Mouse (Mus musculus): ENCODE results near the gene Kifc3. TPM values are rescaled to one million over a fixed set of nuclear protein-coding genes. Genes with fewer than 3 reads are reported as not detected.

The Kifc3 gene
- polyA plus RNA-seq, 1 experiment, result 31.1 TPM

- TF ChIP-seq CTCF (IDR thresholded peaks at IDR 0.05; ENCODE audit: borderline replicate concordance, extremely low read depth, insufficient read depth, insufficient read length) (no peak), POLR2A (IDR thresholded peaks at IDR 0.05; ENCODE audit: borderline replicate concordance, extremely low read depth, insufficient read depth, insufficient read length, poor library complexity, severe bottlenecking) (no peak)
- no peak for DNase-seq (ENCODE audit: low read depth)
Measured at GRCm38 (mm10) chr8:95059812-95060533, 142.6 kb downstream of the Kifc3 start.

- TF ChIP-seq POLR2A (IDR thresholded peaks at IDR 0.05; ENCODE audit: borderline replicate concordance, extremely low read depth, insufficient read depth, insufficient read length, poor library complexity, severe bottlenecking), result no peak
- DNase-seq (ENCODE audit: low read depth), result no peak
Measured at GRCm38 (mm10) chr8:95058661-95059060, 144.0 kb downstream of the Kifc3 start.

GRCm38 (mm10) chr8:95056414-95056813, 146.2 kb downstream of the Kifc3 start:
- TF ChIP-seq CTCF (IDR thresholded peaks at IDR 0.05; ENCODE audit: borderline replicate concordance, extremely low read depth, insufficient read depth, insufficient read length) (no peak), POLR2A (IDR thresholded peaks at IDR 0.05; ENCODE audit: borderline replicate concordance, extremely low read depth, insufficient read depth, insufficient read length, poor library complexity, severe bottlenecking) (no peak)
- DNase-seq (ENCODE audit: low read depth), result no peak

- no peak for TF ChIP-seq POLR2A (IDR thresholded peaks at IDR 0.05; ENCODE audit: borderline replicate concordance, extremely low read depth, insufficient read depth, insufficient read length, poor library complexity, severe bottlenecking)
- no peak for TF ChIP-seq CTCF (IDR thresholded peaks at IDR 0.05; ENCODE audit: borderline replicate concordance, extremely low read depth, insufficient read depth, insufficient read length)
- peak; percentile 67 for DNase-seq (ENCODE audit: low read depth)
Measured at GRCm38 (mm10) chr8:95054927-95055510, 147.6 kb downstream of the Kifc3 start, which contains the start of gene Drc7. Gene Drc7 (plus strand): TSS chr8:95055103.

GRCm38 (mm10) chr8:95054438-95054837, 148.2 kb downstream of the Kifc3 start:
- TF ChIP-seq CTCF (IDR thresholded peaks at IDR 0.05; ENCODE audit: borderline replicate concordance, extremely low read depth, insufficient read depth, insufficient read length), result no peak
- TF ChIP-seq POLR2A (IDR thresholded peaks at IDR 0.05; ENCODE audit: borderline replicate concordance, extremely low read depth, insufficient read depth, insufficient read length, poor library complexity, severe bottlenecking), result no peak
- no peak for DNase-seq (ENCODE audit: low read depth)

Other genes starting within 250 kb of the Kifc3 start
- 468 and 636 TPM in 2 replicates for gene Adgrg1, start 228.1 kb downstream of the Kifc3 start, polyA plus RNA-seq (2012; rRNA removed)
- 2.1 and 3.0 TPM in 2 replicates for gene Adgrg3, start 185.1 kb downstream of the Kifc3 start, polyA plus RNA-seq (2012; rRNA removed)
- gene Drc7, start 147.7 kb downstream of the Kifc3 start, polyA plus RNA-seq (2012; rRNA removed), result 2.0 and 4.2 TPM in 2 replicates
- gene Katnb1, start 121.6 kb downstream of the Kifc3 start, polyA plus RNA-seq (2012; rRNA removed), result 56.2 and 67.2 TPM in 2 replicates
- 0.35 and 0.53 TPM in 2 replicates for gene Cngb1, start 103.8 kb upstream of the Kifc3 start, polyA plus RNA-seq (2012; rRNA removed)
- 0.83 and 1.7 TPM in 2 replicates for gene Tepp, start 107.8 kb upstream of the Kifc3 start, polyA plus RNA-seq (2012; rRNA removed)
- 25.9 and 33.4 TPM in 2 replicates for gene Zfp319, start 129.1 kb upstream of the Kifc3 start, polyA plus RNA-seq (2012; rRNA removed)
- gene Usb1, start 129.5 kb upstream of the Kifc3 start, polyA plus RNA-seq (2012; rRNA removed), result 39.3 and 54.8 TPM in 2 replicates
- gene Mmp15, start 149.5 kb upstream of the Kifc3 start, polyA plus RNA-seq (2012; rRNA removed), result 20.7 and 34.4 TPM in 2 replicates
- gene Cfap20, start 232.1 kb upstream of the Kifc3 start, polyA plus RNA-seq (2012; rRNA removed), result 100 and 150 TPM in 2 replicates